Mouse (Mus musculus): ENCODE results near the gene Cpt1c.

GRCm38 (mm10) chr7:45004546-45004945 is 29.9 kb upstream of the Cpt1c start:
- TF ChIP-seq POLR2A (IDR thresholded peaks at IDR 0.05; ENCODE audit: insufficient read depth, low read length) (no peak), EP300 (IDR thresholded peaks at IDR 0.05; ENCODE audit: insufficient read depth, low read depth, low read length) (no peak)
